Mouse (Mus musculus): ENCODE results near the gene Tsfm.

- TF ChIP-seq CTCF (IDR thresholded peaks at IDR 0.05; ENCODE audit: control insufficient read depth, insufficient read depth, insufficient replicate concordance, low read depth, low read length) = no peak
- TF ChIP-seq POLR2A (IDR thresholded peaks at IDR 0.05; ENCODE audit: control insufficient read depth, low read depth, low read length) = no peak
Measured at GRCm38 (mm10) chr10:127049395-127050118, 18.9 kb upstream of the Tsfm start.
